Mouse (Mus musculus) CD4-positive, CD25-positive, alpha-beta regulatory T cell, adult 2 months (primary cell): Measurements from ENCODE around the gene Cmss1.

Source experiments
- DNase-seq: peaks from one replicate; pipeline ENCODE4 v3.0.0-alpha.2; 2012; ENCODE audit warnings: low read depth, low spot score

Cmss1 gene

DNA sequence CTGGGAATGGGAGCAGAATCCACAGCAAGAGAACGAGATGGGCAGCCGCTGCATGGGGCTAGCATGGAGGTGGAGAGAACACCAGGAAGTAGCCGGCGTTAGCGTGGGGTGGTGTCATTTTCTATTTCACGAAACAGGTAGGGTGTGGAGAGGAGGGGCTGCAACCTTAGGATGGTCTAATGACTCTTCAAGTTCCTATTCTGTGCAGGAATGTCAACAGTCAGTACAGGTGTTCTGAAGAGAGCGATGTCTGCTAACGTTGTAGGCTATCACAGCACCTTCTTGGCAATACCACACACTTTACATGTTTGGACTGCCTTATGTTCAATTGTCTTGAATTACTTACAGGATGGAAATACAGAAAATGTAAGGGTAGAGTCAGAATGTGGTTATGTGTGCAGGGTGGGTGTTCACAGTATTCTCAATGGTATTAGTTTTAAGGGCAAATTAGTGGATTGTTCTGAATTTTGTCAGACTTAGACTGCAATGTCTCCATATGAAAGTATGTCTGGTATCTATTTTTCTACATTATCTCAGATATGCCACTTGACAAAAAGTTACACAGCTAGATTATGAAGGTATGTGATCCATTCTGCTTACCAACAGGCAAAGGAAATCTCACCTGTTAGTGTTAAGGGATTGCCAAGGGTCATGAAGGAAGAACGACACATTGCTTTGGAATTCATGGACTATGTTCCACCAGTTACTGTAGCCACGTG is 311.3 kb downstream of the Cmss1 start:
- DNase-seq, result no peak

DNA sequence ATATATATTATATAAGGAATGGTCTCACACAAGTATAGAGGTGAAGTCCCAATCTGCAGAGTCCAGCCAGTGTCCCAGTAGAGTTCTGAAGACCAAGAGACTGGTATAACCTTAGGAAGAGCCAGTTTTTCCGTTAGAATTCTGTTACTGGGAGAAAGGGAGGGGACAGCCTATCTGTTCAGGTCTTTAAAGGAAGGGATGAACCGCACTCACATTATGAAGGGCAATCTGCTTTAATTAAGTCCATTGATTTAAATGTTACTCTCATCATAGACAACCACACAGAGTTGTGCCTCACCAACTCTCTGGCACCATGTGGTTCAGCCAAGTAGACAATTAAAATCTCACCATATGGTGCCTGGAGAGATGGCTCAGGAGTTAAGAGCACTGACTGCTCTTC is 313.9 kb downstream of the Cmss1 start, which contains the start of gene Tmem30c:
TSS of gene Tmem30c (minus strand) at position 101 of the 400 bp plus-strand sequence.
- DNase-seq, result no peak

DNA sequence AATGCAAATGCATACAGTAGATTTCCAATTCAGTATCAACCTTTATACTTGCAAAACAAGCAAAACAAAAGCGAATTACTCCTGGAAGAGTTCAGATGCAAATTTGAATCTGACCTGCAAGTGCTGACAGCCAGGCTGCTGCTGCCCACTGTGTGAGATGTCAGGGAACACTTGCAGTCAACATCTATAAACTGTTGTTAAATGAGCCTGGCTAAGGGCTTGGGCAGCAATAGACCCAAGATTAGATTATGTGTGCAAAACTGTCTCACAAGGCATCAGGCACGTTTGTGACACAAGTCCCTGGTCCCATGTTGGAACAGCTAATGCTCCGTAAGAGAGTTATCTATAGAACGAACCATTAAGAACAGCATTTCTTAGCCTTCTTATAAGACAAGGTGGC is 314.4 kb downstream of the Cmss1 start:
- no peak for DNase-seq

DNA sequence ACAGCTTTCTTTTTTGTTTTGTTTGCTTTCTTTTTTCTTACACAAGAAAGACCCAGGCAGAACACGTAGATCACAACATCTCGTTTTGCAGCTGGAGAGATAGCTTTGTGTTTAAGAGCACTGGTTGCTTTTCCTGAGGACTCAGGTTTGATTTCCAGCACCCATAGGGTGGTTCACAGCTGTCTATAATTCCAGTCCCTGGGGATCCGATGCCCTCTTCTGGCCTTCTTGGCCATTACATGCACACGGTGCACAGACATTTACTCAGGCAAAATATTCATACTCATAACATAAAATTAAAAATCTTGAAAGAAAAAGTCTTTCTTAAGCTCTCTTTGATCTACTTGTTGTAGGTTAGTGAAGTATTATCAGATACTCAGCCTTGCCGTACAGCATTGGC is 315.0 kb downstream of the Cmss1 start:
- DNase-seq, result no peak

DNA sequence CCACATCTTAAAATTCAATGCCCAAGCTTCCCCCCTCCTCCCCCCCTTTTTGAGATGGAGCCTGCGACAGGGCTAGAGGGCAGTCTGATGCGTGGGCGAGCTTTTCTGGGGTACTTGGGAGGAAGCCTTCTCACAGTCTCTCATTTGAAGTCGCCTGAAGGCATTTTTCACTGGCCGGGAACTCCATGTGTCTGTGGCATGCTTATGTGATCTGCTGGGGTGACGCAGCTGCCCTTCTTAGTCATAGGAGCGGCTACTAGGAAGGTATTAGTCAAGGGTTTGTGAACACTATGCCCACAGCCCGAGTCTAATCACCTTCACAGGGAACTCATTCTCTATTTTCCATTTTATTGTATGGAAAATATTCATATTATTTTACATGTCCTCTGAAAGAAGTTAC is 325.2 kb downstream of the Cmss1 start:
- no peak for DNase-seq

DNA sequence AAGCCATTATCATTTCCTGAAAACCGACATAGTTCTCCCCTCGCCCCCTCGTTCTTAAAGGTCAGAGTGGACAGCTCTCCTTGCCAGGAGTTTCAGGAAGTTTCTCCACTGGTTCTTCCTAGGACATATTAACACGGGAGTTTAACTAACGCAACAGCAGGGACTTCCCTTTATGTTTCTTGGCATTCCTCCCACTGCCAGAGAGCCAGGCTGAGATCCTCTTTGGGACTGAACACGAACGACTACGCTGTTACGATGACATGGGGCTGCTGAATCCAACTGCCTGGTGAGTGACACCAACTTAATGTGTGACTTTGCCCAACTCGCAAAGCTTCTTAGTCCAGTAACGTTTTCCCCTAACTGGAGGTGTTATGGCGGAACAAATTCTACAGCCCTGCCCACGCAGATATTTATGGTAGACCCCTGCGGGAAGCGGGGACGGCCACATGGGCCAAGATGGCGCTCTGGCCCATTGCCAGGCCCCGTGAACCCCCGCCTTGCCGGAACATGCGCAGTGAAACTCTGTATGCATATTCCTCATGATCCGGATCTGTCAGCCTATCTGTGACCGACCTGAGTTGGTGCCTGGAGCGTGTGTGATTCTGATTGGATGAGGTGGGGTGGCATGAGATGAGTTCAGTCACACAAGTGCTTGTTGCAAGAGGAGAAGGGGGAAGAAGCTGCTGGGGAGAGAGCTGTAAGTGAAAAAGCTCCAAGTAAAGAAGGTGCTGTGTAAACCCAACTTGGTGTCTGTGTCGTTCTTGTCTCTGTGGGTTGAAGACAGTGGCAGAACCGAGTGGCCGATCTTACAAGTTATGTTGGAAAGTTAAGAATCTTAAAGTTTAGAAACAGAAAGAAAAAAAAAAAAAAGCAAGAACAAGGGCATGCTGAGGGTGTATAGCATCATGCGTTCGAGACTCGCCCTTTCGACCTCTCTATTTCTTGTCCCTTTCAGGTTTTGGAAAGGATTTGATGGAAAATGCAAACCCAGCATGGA is 326.1 kb downstream of the Cmss1 start:
- no peak for DNase-seq

DNA sequence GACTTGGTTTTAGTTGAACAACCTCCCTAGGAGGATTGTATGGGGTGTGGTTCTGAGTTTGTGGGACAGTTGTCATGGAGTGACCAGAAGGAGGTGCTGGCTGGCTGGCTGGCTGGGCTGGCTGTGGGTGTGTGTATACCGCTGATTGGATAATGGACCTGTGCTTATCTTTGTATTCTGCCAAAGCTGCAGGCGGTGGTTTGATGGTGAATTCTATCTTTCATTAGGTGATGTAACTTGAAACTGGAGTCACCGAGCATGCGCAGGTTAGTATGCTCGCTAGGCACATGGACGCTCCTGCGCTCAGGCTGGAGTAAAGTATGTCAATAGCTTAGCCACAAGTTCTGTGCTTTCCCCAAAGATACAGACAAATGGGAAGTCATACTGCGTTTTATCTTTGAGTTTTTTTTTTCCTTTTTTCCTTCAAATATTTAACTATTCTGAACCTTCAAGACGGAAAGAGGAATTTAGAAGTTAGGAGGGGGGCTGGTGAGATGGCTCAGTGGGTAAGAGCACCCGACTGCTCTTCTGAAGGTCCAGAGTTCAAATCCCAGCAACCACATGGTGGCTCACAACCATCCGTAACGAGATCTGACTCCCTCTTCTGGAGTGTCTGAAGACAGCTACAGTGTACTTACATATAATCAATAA is 327.6 kb downstream of the Cmss1 start:
- no peak for DNase-seq

DNA sequence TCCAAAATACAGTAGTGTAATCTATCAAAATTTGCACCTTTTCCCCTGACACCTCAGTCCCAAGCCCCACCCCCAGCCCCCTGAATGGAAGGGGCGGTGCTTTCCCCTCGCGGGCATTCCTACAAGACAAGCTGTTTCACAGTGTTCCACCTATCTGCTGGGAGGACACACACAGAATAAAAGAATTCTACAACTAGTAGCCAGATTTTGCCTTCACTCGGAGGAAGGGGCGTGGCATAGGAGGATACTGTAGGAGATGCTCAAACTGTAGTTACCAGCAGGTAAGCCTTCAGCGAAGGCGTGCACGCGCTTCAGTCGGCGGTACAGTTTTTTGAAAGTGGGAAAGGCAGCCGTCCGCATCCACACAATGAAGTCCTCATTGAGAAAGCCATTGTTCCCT is 336.9 kb downstream of the Cmss1 start:
- DNase-seq, result no peak

DNA sequence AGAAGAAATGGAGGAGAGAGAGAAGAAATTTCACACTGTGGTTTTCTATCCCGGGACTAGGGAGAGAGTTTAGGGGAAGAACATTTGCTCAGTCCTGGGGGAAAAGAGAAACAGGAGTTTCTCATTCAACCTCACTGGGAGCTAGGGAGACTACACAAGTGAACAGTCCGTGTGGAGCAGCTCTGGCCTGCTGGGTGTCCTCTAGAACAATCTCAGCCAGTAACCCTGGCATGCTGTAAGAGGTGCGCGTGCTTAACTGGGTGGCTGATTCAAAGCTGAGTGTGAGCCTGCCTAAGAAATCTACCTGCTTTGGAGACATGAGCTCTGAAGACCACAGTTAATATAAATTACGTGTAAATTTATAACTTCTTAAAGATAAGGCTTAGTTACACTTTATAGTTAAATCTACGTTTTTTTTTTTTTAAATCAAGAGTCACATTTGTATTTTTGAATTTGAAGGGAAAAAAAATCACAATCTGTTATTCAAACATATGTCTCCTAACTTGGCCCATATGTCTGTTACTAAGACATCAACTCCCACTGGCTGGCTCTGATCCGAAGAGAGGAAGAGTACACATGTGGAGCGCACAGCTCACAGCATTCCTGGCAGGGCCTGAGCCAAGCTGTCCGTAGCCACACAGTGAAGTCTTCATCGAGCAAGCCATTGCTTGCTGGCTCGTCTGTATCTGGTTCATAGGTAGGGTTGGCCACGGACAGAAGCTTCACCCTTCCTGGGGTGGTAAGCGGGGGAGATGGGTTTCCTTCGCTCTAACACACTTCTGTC is 338.4 kb downstream of the Cmss1 start:
- no peak for DNase-seq

DNA sequence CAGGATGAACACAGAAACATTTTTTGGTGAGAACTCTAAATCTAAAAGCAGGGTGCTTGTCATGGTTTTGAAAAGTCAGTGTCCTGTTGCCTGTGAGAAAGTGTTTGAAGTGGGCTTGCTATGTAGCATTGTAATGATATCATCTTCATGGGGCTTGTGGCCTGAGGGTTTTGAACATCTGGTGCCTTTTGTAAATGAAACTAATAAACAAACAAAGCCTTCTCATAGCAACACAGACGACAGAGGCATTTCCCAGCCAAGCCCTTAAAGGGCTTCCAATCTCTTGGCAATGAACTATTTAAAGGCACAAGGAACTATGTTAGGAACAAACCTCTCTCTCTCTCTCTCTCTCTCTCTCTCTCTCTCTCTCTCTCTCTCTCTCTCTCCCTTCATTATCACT is 339.6 kb downstream of the Cmss1 start:
- no peak for DNase-seq

DNA sequence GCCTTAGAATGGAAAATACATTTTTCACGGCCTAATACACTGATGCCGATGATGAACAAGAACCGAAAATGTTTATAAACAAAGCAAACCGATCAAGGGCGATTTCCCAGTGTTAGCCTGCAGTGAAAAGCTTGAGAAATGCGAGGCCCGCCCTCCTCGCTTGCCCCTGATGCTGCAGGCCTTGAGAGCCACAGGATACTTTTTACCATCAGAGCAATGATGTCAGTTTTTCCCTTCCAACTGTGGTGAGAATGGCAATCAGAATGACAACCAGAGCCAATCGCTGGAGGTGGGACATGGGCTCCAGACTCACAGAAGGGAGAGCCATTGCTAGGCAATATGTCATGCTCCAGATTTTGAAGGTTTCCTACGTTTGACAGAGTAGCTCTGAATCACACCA is 346.5 kb downstream of the Cmss1 start:
- DNase-seq, result no peak

DNA sequence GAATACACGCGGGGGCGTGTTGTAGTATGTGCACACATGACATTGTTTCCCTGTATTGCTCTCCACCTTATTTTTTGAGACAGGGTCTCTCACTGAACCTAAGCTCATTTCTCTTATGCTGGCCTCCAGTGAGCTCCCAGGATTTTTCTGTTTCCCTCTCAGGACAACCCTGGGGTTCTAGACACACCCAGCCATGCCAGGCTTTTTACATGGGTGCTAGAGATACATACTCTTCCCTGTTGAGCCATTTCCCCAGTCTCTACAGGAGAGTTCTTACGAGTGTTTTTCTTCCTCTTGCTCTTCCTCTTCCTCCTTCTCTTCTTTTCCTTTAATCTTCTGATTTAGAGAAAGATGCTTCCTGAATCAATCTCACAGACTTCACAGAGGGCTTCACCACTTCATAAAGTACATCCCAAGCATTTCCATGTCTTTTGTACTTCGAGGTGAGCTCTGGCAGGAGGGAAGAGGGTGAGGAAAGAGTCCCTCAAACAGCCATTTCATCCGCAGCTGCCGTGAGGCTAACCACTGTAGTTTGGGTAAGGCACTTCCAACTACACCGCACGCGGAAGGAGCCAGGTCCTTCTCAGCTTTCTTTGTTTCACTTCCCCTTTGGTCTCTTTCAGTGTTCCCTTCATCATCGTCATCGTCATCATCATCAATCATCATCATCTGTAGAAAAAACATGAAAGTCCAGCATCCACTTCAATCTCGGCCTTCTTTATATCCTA is 347.1 kb downstream of the Cmss1 start:
- DNase-seq, result no peak
